Mouse (Mus musculus) intestine, embryonic 16.5 days (tissue): Measurements from ENCODE around the gene Gm40460. TPM values are rescaled to one million over a fixed set of nuclear protein-coding genes. Genes with fewer than 3 reads are reported as not detected.
"Not testable (repeated sequence)": the region's sequence is repeated elsewhere in the genome, so short reads cannot be mapped to it uniquely, and the experiment has no call there.

ENCODE experiments used
- ATAC-seq: fragments of 200-750 bp; cut with Nextera tagmentation; 2 replicates; pipeline ENCODE4 v1.8.0; 2017; ENCODE audit warnings: moderate TSS enrichment, moderate library complexity
- H3K27ac ChIP-seq: fragments of 300-500 bp; sonication (generic); 2 replicates; pipeline ENCODE4 v1.5.1; 2014; ENCODE audit warnings: mild to moderate bottlenecking, low read length
- H3K27me3 ChIP-seq: fragments of 300-500 bp; sonication (generic); replicated peaks from 2 replicates; pipeline ENCODE4 v1.6.1; 2014; ENCODE audit warnings: low read length, control low read depth, mixed read lengths; ENCODE audit not compliant: control insufficient read depth, insufficient read depth
- H3K36me3 ChIP-seq: fragments of 300-500 bp; sonication (generic); 2 replicates; pipeline ENCODE4 v1.6.1; 2014; ENCODE audit warnings: low read length, control low read depth; ENCODE audit not compliant: control insufficient read depth, insufficient read depth
- H3K4me1 ChIP-seq: fragments of 300-500 bp; sonication (generic); 2 replicates; pipeline ENCODE4 v1.6.1; 2014; ENCODE audit warnings: low read length, control low read depth, mixed read lengths; ENCODE audit not compliant: control insufficient read depth, insufficient read depth
- H3K4me2 ChIP-seq: fragments of 300-500 bp; sonication (generic); 2 replicates; pipeline ENCODE4 v1.6.1; 2014; ENCODE audit warnings: low read depth, low read length, control low read depth
- H3K4me3 ChIP-seq: fragments of 300-500 bp; sonication (generic); 2 replicates; pipeline ENCODE4 v1.5.1; 2014; ENCODE audit warnings: mild to moderate bottlenecking, low read length
- H3K9ac ChIP-seq: fragments of 300-500 bp; sonication (generic); 2 replicates; pipeline ENCODE4 v1.6.1; 2014; ENCODE audit warnings: low read depth, low read length
- H3K9me3 ChIP-seq: fragments of 300-500 bp; sonication (generic); 2 replicates; pipeline ENCODE4 v1.6.1; 2016; ENCODE audit warnings: low read length, control low read depth; ENCODE audit not compliant: control insufficient read depth
- WGBS: fragments of 180-500 bp; shearing (Covaris S2); extraction: QIAGEN DNeasy Blood & Tissue Kit; methylation state at CpG from one replicate; pipeline ENCODE4 v1.1.7; 2014; 5-methylcytosine and 5-hydroxymethylcytosine counted together
- polyA plus RNA-seq: library from polyadenylated mRNA; unstranded; fragments of >200 nt; fragmentation: Nextera tagmentation; extraction: Ambion mirVana; gene quantifications from 2 replicates; pipeline ENCODE4 v1.2.1, GENCODE M21; 2015

Gene Gm40460
- polyA plus RNA-seq: not detected in 2 replicates

DNA sequence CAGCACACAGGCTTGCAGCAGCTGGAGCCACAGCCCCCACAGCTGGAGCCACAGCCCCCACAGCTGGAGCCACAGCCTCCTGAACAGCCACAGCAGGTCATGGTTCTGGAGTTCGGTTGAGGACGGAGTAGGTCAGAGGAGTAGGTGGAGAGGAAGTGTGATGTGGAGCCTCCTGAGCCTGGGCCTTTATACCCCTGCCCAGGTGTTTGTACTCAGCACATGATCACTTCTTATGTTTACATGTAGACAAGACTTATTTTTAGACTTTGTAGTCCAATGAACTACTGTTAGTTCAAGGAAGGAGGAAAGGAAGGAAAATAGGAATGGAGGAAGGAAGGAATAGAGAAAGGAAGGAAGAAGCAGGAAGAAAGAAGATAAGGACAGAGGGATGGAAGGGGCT lies at the start of gene Gm40460:
Gene Gm40460, minus strand, starts transcription at position 101 of the 400 bp plus-strand sequence.
- Histone ChIP-seq H3K4me2 (no peak within 1 kb of the TSS), H3K9ac (no peak within 1 kb of the TSS), H3K9me3 (no peaks in the 10 kb centered on the region), H3K4me3 (no peak within 1 kb of the TSS), H3K4me1 (no peaks in the 10 kb centered on the region), H3K36me3 (no peaks in the 10 kb centered on the region), H3K27ac (no peak within 1 kb of the TSS), H3K27me3 (no peaks in the 10 kb centered on the region)
- WGBS: 40% methylated on average over 2 of the region's 2 CpGs
- no peak for ATAC-seq

DNA sequence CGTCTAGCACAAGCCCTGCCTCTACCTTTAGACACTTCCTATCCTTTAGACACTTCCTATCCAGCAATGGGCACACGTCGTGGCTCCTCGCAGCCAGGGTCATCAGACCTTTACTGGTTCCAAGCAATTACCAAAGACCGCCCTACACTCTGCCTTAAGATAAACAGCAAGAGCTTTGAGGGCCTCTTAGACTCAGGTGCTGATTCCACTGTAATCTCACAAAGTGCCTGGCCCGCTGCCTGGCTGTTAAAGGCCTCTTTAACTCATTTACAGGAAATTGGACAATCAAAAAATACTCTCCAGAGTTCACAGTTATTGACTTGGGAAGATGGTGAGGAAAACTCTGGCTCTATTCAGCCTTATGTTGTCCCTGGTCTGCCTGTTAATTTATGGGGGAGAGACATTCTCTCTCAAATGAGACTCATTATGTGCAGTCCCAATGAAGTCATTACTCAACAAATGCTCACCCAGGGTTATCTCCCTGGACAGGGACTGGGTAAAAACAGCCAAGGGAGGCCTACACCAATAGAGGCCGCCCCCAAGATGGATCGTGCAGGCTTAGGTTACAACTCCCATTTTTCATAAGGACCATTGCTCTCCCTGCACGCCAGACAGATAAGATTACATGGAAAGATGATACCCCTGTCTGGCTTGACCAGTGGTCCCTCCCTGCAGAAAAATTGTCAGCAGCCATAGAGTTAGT lies 45.2 kb upstream of the Gm40460 start:
- H3K9me3 ChIP-seq, H3K4me2 ChIP-seq, H3K4me3 ChIP-seq, H3K27ac ChIP-seq, H3K9ac ChIP-seq, H3K27me3 ChIP-seq, H3K36me3 ChIP-seq, ATAC-seq: not testable (repeated sequence)
- 41% methylated on average over 9 of the region's 9 CpGs for WGBS
- peaks cover 14% of the 10 kb centered on the region; the same call in 1 of the 2 replicates for H3K4me1 ChIP-seq

- Histone ChIP-seq H3K36me3 (no peaks in the 10 kb centered on the region), H3K4me2 (peak overlapping the region; percentile 85), H3K9ac (peak overlapping the region; percentile 37; the same call in 1 of the 2 replicates), H3K27me3 (no peaks in the 10 kb centered on the region), H3K27ac (no peak overlapping the region), H3K4me3 (peak overlapping the region; percentile 62), H3K9me3 (no peaks in the 10 kb centered on the region), H3K4me1 (peaks cover 14% of the 10 kb centered on the region; the same call in 1 of the 2 replicates)
- WGBS: 18% methylated on average over 23 of the region's 23 CpGs
- peak; percentile 54 for ATAC-seq
Observed at GRCm38 (mm10) chr7:142285130-142285835, 44.4 kb upstream of the Gm40460 start.

GRCm38 (mm10) chr7:142284615-142285080 lies 43.8 kb upstream of the Gm40460 start:
- H3K9ac ChIP-seq: peak overlapping the region; percentile 74
- peak overlapping the region; percentile 86 for H3K27ac ChIP-seq
- WGBS: 0% methylated on average over 19 of the region's 19 CpGs
- H3K36me3 ChIP-seq: no peaks in the 10 kb centered on the region
- peak overlapping the region; percentile 62 for H3K4me3 ChIP-seq
- no peaks in the 10 kb centered on the region for H3K9me3 ChIP-seq
- ATAC-seq: peak; percentile 66
- H3K4me2 ChIP-seq: peak overlapping the region; percentile 85
- no peaks in the 10 kb centered on the region for H3K27me3 ChIP-seq
- peaks cover 14% of the 10 kb centered on the region; the same call in 1 of the 2 replicates for H3K4me1 ChIP-seq

DNA sequence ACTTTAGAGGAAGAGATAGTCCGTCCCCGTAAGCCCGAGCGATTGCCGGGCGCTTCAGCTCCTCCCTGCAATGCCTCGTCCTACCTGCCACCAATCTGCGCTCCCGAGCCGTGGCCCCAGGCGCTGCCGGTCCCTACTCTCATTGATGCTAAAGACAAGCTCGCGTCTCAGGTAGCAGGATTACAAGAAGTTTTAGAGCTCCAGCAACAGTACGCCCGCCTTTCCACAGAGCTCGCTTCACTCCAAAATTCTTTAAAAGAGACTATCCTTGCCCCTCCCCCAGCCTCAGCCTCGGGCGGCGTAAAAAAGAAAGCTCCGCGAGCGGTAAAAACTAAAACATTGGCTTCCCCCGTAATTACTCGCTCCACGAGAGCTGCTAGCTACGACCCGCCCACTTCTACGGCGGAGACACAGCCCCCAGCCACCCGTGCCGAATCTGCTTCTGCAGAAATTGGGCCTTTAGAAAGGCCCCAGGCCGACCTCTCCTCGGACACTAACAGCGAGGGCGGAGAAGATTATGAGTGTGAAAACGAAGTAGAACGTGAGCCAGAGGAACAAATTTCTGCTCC lies 43.2 kb upstream of the Gm40460 start:
- ATAC-seq: peak; percentile 71
- under 1% methylated on average over 38 of the region's 38 CpGs for WGBS
- Histone ChIP-seq H3K9ac (peak overlapping the region; percentile 74), H3K4me1 (peaks cover 14% of the 10 kb centered on the region; the same call in 1 of the 2 replicates), H3K4me2 (peak overlapping the region; percentile 85), H3K36me3 (no peaks in the 10 kb centered on the region), H3K27ac (peak overlapping the region; percentile 86), H3K9me3 (no peaks in the 10 kb centered on the region), H3K27me3 (no peaks in the 10 kb centered on the region), H3K4me3 (peak overlapping the region; percentile 62)

GRCm38 (mm10) chr7:142282847-142283246 lies 42.0 kb upstream of the Gm40460 start:
- H3K9me3 ChIP-seq: not testable (repeated sequence)

DNA sequence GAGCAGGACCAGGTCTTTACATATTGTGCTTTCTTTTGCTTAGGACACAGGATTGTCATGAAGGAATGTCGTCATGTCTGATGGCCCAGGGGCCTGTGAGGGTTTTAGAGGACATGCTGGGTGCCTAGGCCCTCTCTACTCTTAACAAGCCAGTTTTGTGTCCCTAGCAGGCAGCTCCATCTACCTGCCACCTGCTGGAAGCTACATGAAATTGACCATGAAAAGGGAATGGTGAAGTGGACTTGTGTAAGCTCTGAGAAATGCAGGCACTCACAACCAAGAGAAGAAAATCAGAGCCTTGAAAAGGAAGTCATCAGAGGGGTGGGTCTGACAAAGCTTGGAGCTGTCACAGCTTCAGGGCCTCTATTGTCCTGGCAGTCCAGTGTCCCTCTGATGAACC lies 38.4 kb upstream of the Gm40460 start:
- H3K9me3 ChIP-seq, H3K4me1 ChIP-seq, H3K27me3 ChIP-seq, H3K9ac ChIP-seq, H3K4me2 ChIP-seq, H3K4me3 ChIP-seq, H3K27ac ChIP-seq, H3K36me3 ChIP-seq, ATAC-seq: not testable (repeated sequence)
- 73% methylated on average over 1 of the region's 1 CpGs for WGBS

More at GRCm38 (mm10) chr7:142282847-142283246, 42.0 kb upstream of the Gm40460 start:
- H3K36me3 ChIP-seq, H3K27me3 ChIP-seq, H3K4me3 ChIP-seq, ATAC-seq, H3K9ac ChIP-seq, H3K27ac ChIP-seq, H3K4me2 ChIP-seq: not testable (repeated sequence)
- H3K4me1 ChIP-seq: peaks cover 14% of the 10 kb centered on the region; the same call in 1 of the 2 replicates
- 32% methylated on average over 2 of the region's 2 CpGs for WGBS

GRCm38 (mm10) chr7:142278183-142278582 lies 37.3 kb upstream of the Gm40460 start:
- H3K4me1 ChIP-seq, H3K27me3 ChIP-seq, H3K9me3 ChIP-seq, H3K9ac ChIP-seq, H3K36me3 ChIP-seq, H3K4me3 ChIP-seq, H3K27ac ChIP-seq, H3K4me2 ChIP-seq: not testable (repeated sequence)
- WGBS: 0% methylated on average over 3 of the region's 3 CpGs
- peak; percentile 42 for ATAC-seq

- not testable (repeated sequence) for H3K27me3 ChIP-seq
Observed at GRCm38 (mm10) chr7:142274263-142274662, 33.4 kb upstream of the Gm40460 start, which contains the start of gene Gm4559. Gm4559 (minus strand) TSS chr7:142274363.

More at GRCm38 (mm10) chr7:142274263-142274662, 33.4 kb upstream of the Gm40460 start, which contains the start of gene Gm4559:
- not testable (repeated sequence) for H3K36me3 ChIP-seq, H3K9me3 ChIP-seq, H3K9ac ChIP-seq, H3K4me1 ChIP-seq, ATAC-seq, H3K4me3 ChIP-seq, H3K4me2 ChIP-seq, H3K27ac ChIP-seq
